Mouse (Mus musculus) 416B (cell line): ENCODE measurements at regions not wholly inside any gene's neighbourhood (a gene's known extent, or its start where the extent isn't known, plus 50 kb on each side); places are given as distances from the start of the nearest gene placed in this dataset.
A peak's percentile ranks its signal among the peaks of the same experiment; 100 is the strongest.

Experiments used
- DNase-seq: peaks from one replicate; pipeline ENCODE4 v3.0.0; 2011; ENCODE audit warnings: low read depth

DNA sequence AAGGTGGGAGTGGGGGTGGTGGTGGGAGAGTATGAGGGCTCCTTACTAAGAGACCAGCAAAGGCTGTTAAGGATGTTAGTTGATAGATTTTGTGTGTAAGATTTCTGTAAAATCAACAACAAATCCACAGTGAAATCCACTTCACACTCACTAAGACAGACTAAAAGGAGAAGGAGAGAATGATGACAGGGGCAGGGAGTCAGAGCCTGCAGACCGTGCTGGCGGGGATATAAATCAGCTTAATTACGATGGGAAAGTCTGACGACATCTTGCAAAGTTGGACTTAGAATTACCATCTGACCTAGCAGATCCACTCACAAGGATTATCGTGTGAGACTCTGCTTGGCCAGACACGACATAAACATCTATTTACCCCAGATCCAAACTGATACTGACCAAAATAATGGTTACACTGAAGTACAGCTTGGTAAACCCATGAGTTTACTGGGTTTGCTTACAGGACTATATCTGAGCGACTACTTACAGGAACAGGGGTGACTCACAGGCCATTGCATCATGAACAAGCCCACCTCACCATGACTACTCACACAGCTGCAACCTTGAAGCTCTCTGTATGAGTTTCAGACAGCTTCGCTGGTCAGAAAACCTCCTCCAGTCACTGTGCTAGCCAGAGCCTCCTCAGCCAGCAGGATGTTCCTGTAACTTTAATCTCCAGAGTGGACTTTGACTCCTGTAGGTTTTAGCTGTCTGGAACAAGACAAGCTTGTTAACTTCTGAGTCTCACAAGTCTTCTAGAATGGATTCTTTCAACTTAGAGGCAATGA, 50.5 kb upstream of the Ednra start:
- peak; percentile 90 for DNase-seq

- peak; percentile 56 for DNase-seq
Measured at GRCm38 (mm10) chr8:77775526-77775925, 51.3 kb upstream of the Ednra start.

DNA sequence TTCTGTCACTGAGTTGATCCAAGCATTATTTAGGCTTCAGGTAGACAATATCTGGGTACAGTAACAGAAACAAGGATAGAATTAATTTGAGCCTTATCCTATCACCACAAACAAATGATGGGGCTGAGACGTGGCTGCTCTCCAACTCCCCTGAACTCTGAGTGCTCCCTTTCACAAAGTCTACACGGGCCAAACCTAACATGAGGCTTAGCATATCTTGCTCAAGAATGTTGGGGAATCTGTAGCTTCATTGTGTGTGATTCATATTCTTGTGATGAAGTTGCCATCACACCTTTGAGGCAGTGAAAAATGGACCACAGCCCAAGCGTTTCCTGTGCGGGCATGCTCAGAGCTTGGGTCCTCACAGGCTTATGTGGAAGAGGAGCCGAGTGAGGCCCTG, 53.3 kb upstream of the Ednra start:
- DNase-seq: no peak

GRCm38 (mm10) chr8:77785676-77786255, 61.5 kb upstream of the Ednra start:
- DNase-seq: peak; percentile 48

DNA sequence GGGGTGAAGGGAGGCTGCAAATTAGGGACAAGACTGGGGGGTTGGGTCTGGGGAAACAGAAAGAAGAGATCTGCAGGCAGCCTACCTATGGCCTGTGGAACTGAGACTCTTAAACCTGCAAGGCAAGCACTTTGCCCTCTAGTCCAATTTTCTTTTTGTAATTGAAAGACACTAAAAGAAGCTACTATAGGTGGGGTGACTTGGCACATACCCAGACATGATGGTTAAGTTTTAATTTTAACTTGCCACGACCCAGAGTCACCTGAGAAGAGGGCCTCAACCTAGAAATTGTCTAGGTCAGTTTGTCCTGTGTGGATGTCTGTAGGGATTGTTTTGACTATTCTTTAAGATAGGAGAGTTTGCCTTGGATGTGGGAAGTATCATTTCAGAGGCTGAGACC, 70.6 kb upstream of the Ednra start:
- DNase-seq: no peak

- DNase-seq: peak; percentile 73
Measured at GRCm38 (mm10) chr8:77803147-77803903, 79.1 kb upstream of the Ednra start.

GRCm38 (mm10) chr8:77804536-77804935, 80.3 kb upstream of the Ednra start:
- no peak for DNase-seq

GRCm38 (mm10) chr8:77804956-77805355, 80.7 kb upstream of the Ednra start:
- DNase-seq: peak; percentile 92

- peak; percentile 93 for DNase-seq
Measured at GRCm38 (mm10) chr8:77805657-77806056, 81.4 kb upstream of the Ednra start.

DNA sequence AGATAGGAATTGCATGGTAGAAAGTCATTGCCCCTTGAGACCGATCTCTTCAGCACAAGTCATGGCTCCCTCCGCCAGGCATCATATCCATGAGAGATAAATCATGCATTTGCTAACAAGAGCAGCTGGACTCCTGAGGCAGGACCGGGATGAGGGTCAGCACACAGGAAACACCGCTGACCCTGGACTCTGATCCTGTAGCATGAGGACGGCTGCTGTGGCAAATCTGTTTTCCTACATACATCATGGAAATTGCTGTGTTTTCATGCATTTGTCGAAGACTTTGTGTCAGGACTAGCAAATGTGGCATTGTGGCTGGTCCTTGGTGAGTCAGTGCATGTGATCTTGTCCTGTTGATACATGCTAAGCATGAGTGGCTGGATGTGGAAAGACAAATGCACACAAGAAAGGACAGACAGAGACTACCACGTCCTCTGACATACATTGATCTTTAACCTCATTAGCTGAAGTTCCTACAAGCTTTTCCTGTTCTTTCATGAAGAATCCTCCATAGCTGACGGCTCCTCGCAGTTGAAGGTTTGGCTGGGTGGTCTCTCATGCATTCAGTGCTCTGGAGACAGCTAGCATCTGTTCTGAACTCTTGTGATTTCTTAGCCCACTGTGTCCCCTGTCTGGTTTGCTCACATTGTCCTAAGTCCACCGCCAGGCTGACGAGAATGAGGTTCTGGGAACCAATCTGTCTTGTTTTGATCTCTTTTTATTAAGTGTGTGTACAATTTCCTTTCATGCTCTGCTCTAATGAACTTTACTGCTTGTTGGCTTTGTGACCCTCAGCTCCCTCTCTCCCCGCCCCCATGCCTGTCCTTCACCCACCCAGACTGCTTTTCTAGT, 90.8 kb upstream of the Ednra start:
- DNase-seq: no peak

DNA sequence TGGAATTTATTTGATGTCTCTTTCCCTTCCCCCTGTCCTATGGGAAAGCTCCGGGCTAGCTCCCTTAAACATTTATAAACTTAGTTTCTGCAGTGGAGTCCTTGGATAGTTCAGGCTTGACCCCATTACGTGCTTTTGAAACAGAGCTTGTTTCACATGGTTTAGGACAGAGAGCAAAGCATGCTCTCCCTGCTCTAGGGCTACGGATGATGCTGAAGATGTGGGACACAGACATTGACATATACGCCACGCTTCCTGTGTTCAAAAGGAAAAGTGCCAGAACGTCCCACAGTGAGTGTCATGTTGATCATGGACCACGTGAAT, 91.3 kb upstream of the Ednra start:
- no peak for DNase-seq

DNA sequence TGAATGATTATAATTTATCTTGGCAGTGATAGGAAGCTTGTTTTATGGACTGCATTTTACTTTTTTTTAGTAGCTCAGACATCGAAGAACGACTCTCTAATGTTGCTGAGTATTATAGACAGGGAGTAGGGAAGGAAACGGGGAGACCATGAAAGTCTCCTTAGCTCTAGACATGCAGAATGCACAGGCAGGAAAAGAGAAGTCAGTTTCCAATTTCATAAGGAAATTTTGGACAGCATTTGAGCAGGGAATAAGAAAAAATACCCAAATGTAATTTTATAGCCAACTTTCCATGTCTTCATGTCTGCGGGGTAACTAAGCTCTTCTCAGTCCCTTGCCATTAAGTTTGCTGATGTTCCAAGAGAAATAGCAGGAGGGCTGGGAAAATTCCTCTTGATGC, 92.0 kb upstream of the Ednra start:
- no peak for DNase-seq

- DNase-seq: no peak
Measured at GRCm38 (mm10) chr8:77825786-77826185, 101.5 kb upstream of the Ednra start.

- DNase-seq: peak; percentile 57
Measured at GRCm38 (mm10) chr8:77826255-77826654, 102.0 kb upstream of the Ednra start.

- DNase-seq: no peak
Measured at GRCm38 (mm10) chr8:77828079-77828478, 103.8 kb upstream of the Ednra start.

- no peak for DNase-seq
Measured at GRCm38 (mm10) chr8:77829126-77829748, 105.0 kb upstream of the Ednra start.

DNA sequence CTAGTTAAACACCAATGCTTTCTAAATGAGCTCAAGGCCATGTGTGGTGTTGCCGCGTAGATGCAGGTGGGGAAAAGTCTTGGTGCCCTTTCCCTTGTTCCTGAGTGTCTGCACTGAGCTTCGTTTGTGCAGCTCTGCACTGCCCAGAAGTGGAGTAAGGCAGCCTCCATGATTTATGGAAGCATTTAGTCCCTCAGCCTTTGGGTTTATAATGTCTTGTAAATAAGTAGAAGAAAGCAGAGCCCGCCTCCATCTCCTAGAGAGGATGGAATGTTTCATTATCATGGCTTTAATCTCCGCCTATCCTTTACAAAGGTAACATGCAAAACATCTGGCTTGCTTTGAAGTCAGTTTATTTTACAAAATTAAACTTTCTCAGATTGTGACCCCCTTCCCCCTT, 105.5 kb upstream of the Ednra start:
- no peak for DNase-seq

GRCm38 (mm10) chr8:77834283-77834682, 110.0 kb upstream of the Ednra start:
- no peak for DNase-seq

DNA sequence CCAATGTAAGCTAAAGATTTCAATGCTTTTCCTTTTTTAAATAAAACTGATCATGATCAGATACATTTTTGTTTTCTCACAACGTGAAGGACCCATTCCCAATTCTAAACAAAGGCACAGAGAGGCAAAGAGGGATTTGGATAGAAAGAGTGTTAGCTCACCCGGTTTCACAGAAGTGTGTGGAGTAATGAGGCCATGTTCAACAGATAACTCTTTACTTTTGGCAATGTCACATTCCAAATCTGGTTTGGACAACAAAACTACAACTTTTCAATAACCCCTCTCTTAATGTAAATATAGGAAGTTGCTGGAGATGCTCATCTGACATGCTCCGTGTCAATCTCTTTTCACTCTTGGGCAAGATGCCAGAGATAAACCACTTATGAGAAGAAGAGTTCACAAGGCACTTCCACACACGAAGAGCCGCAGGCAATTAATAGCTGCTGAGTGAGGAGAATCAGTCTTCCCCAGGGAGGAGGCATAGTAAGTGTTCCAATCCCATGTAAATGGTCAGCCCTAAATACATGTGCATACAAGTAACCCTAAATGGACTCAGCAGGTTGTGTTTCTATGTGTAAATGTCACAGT, 112.7 kb upstream of the Ednra start:
- no peak for DNase-seq

DNA sequence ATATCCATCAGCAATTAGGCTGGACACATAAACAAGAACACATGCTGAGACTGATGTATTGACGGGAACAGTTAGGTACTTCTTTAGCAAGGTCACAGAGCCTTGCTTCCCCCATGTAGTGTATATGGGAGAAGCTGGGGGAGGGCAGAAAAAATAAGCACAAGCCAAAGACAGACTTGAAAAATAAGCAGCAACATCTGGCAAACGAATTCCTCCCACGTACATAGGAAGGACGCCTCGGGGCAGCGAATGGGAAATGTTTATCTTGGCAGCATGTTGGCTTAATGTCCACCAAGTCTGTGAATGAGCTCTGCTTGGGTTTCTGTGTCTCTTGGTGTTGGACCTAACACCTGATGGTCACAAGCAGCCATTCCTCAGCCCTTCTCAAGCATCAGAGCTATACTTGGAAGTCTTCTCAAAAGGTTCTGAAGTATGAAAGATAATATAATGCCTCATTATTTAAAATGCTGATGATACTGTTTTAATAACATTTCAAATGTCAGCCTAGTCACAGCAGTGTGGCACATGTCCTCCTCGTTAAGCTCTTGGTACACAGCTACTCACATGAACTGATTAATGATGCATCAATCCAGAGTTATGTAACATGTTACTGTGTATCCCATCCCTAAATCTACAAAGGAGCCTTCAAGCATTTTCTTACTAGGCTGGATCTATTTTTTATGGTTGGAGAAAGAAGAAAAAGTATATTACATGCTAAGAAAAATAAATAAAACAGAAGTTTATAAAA, 118.3 kb upstream of the Ednra start:
- no peak for DNase-seq

GRCm38 (mm10) chr8:77843229-77843628, 119.0 kb upstream of the Ednra start:
- no peak for DNase-seq
